ENCODE assay signal across 8 mouse cellular contexts in genomic region chr6:49007981-49008380, GRCm38 (mm10). TPM values are rescaled to one million over a fixed set of nuclear protein-coding genes. Genes with fewer than 3 reads are reported as not detected.
DNase-seq lines count a peak whose midpoint lies in the region; ATAC-seq and TF ChIP-seq lines count a peak whose summit lies in the region.

No protein-coding gene starts in this region.

- peak; percentile 97 for ATAC-seq in granulocyte monocyte progenitor cell, adult 5-6 weeks (replicated peaks; ENCODE audit: poor library complexity, severe bottlenecking)
- ATAC-seq in limb, embryonic 14.5 days (ENCODE audit: low FRiP score, low read depth) = peak; percentile 34; the same call in 1 of the 2 replicates
- ATAC-seq in midbrain, embryonic 16.5 days = peak; percentile 51; the same call in 1 of the 2 replicates

- H3K4me3 ChIP-seq in kidney, adult 2 months (ENCODE audit: insufficient read depth, low read depth, low read length) = no peak overlapping the region
- peak overlapping the region; percentile 23 for H3K4me3 ChIP-seq in limb, embryonic 14.5 days (replicated peaks; ENCODE audit: low read length)
- peak overlapping the region; percentile 31 for H3K4me3 ChIP-seq in midbrain, embryonic 16.5 days (ENCODE audit: low read depth, low read length)

- H3K9ac ChIP-seq in limb, embryonic 14.5 days (ENCODE audit: low read depth, low read length, severe bottlenecking) = peak overlapping the region; percentile 2; the same call in 1 of the 2 replicates
- H3K9ac ChIP-seq in midbrain, embryonic 16.5 days (ENCODE audit: low read depth, low read length) = no peak overlapping the region

- peaks cover 3% of the 10 kb centered on the region; the same call in 1 of the 2 replicates for H3K4me1 ChIP-seq in kidney, adult 2 months (ENCODE audit: control insufficient read depth, insufficient read depth, low read length)
- peaks cover 8% of the 10 kb centered on the region for H3K4me1 ChIP-seq in limb, embryonic 14.5 days (ENCODE audit: control insufficient read depth, insufficient read depth, low read length)
- H3K4me1 ChIP-seq in midbrain, embryonic 16.5 days (ENCODE audit: control insufficient read depth, insufficient read depth, low read length) = peaks cover 7% of the 10 kb centered on the region; the same call in 1 of the 2 replicates

- H3K36me3 ChIP-seq in kidney, adult 2 months (ENCODE audit: control insufficient read depth, insufficient read depth, low read length) = no peaks in the 10 kb centered on the region
- H3K36me3 ChIP-seq in limb, embryonic 14.5 days (ENCODE audit: control insufficient read depth, insufficient read depth, low read length) = no peaks in the 10 kb centered on the region
- no peaks in the 10 kb centered on the region for H3K36me3 ChIP-seq in midbrain, embryonic 16.5 days (ENCODE audit: control insufficient read depth, insufficient read depth, low read length)

- TF ChIP-seq POLR2A in kidney, adult 2 months (IDR thresholded peaks at IDR 0.05; ENCODE audit: low read depth, low read length) = no peak
- TF ChIP-seq POLR2A in limb, embryonic 14.5 days (IDR thresholded peaks at IDR 0.05; ENCODE audit: borderline replicate concordance, extremely low read depth, insufficient read depth, insufficient read length) = no peak

- H3K4me2 ChIP-seq in limb, embryonic 14.5 days (replicated peaks; ENCODE audit: low read depth, low read length, severe bottlenecking) = peak overlapping the region; percentile 49
- peak overlapping the region; percentile 57 for H3K4me2 ChIP-seq in midbrain, embryonic 16.5 days (ENCODE audit: low read length)

- TF ChIP-seq CTCF in kidney, adult 2 months (conservative IDR thresholded peaks at IDR 0.05; ENCODE audit: insufficient read depth, insufficient read length, low read depth, low read length) = peak; percentile 90

- no peaks in the 10 kb centered on the region for H3K9me3 ChIP-seq in limb, embryonic 14.5 days (ENCODE audit: control insufficient read depth, low read length)
- no peaks in the 10 kb centered on the region for H3K9me3 ChIP-seq in midbrain, embryonic 16.5 days (replicated peaks; ENCODE audit: control insufficient read depth, low read length, poor library complexity, severe bottlenecking)

- no peak overlapping the region for H3K27ac ChIP-seq in kidney, adult 2 months (ENCODE audit: insufficient read depth, low read depth, low read length)
- H3K27ac ChIP-seq in limb, embryonic 14.5 days (replicated peaks; ENCODE audit: low read depth, low read length) = no peak overlapping the region
- H3K27ac ChIP-seq in midbrain, embryonic 16.5 days (ENCODE audit: low read length) = no peak overlapping the region

- DNase-seq in 3134 (ENCODE audit: extremely low read depth, insufficient read length, low spot score) = peak; percentile 18
- DNase-seq in adrenal gland, adult 2 months = peak; percentile 59
- peak; percentile 84 for DNase-seq in embryo, embryonic 11 days
- peak; percentile 75 for DNase-seq in kidney, adult 2 months
- peak; percentile 63 for DNase-seq in limb, embryonic 14.5 days (ENCODE audit: low spot score)
- DNase-seq in spleen, postnatal 10 days (ENCODE audit: low spot score in 2 of 2) = peak; percentile 24 to 68

- no peaks in the 10 kb centered on the region for H3K27me3 ChIP-seq in kidney, adult 2 months (replicated peaks; ENCODE audit: control insufficient read depth, insufficient read depth, low read length)
- H3K27me3 ChIP-seq in limb, embryonic 14.5 days (ENCODE audit: control insufficient read depth, insufficient read depth, low read length) = no peaks in the 10 kb centered on the region
- H3K27me3 ChIP-seq in midbrain, embryonic 16.5 days (ENCODE audit: control insufficient read depth, insufficient read depth, low read depth, low read length) = no peaks in the 10 kb centered on the region

- WGBS in kidney, adult 2 months = 2% methylated on average over 9 of the region's 9 CpGs
- 2% methylated on average over 9 of the region's 9 CpGs for WGBS in limb, embryonic 14.5 days
- under 1% methylated on average over 9 of the region's 9 CpGs for WGBS in midbrain, embryonic 16.5 days

RNA-seq across cellular contexts. Expression of gene Svs1, which starts 21.3 kb away (rescaled TPM):
- total RNA-seq in adrenal gland, adult 2 months (2021) = not detected
- not detected in 2 replicates for polyA plus RNA-seq in adrenal gland, adult 2 months (2012; rRNA removed)
- not detected in 2 replicates for total RNA-seq in granulocyte monocyte progenitor cell, adult 5-6 weeks (2014; fragmentation: Nextera tagmentation)
- not detected in 2 replicates for total RNA-seq in granulocyte monocyte progenitor cell, adult 5-6 weeks (2017)
- 0.05 TPM in 1 of 2 replicates, not detected in the other for polyA plus RNA-seq in kidney, adult 2 months (2012; rRNA removed)
- not detected in 2 replicates for polyA plus RNA-seq in limb, embryonic 14.5 days (2012; rRNA removed)
- not detected in 2 replicates for polyA plus RNA-seq in limb, embryonic 14.5 days (2014; fragmentation: Nextera tagmentation; extraction: Ambion mirVana)
- not detected in 2 replicates for polyA plus RNA-seq in midbrain, embryonic 16.5 days (2015; fragmentation: Nextera tagmentation; extraction: Ambion mirVana)

RNA-seq across cellular contexts. Expression of gene Gpnmb, which starts 28.4 kb away (rescaled TPM):
- under 1 TPM; 0.79 to 0.86 TPM for total RNA-seq in adrenal gland, adult 2 months (2021)
- polyA plus RNA-seq in adrenal gland, adult 2 months (2012; rRNA removed) = 0.65 and 1.3 TPM in 2 replicates
- 2.5 TPM in 1 of 2 replicates, not detected in the other for total RNA-seq in granulocyte monocyte progenitor cell, adult 5-6 weeks (2014; fragmentation: Nextera tagmentation)
- total RNA-seq in granulocyte monocyte progenitor cell, adult 5-6 weeks (2017) = 0.26 TPM in 1 of 2 replicates, not detected in the other
- polyA plus RNA-seq in kidney, adult 2 months (2012; rRNA removed) = 1.2 and 1.7 TPM in 2 replicates
- 2.7 and 5.0 TPM in 2 replicates for polyA plus RNA-seq in limb, embryonic 14.5 days (2012; rRNA removed)
- 1.3 and 1.9 TPM in 2 replicates for polyA plus RNA-seq in limb, embryonic 14.5 days (2014; fragmentation: Nextera tagmentation; extraction: Ambion mirVana)
- 0.63 and 0.70 TPM in 2 replicates for polyA plus RNA-seq in midbrain, embryonic 16.5 days (2015; fragmentation: Nextera tagmentation; extraction: Ambion mirVana)

RNA-seq across cellular contexts. Expression of gene Doxl2, which starts 33.2 kb away (rescaled TPM):
- total RNA-seq in adrenal gland, adult 2 months (2021) = not detected
- polyA plus RNA-seq in adrenal gland, adult 2 months (2012; rRNA removed) = not detected in 2 replicates
- not detected in 2 replicates for total RNA-seq in granulocyte monocyte progenitor cell, adult 5-6 weeks (2014; fragmentation: Nextera tagmentation)
- not detected in 2 replicates for total RNA-seq in granulocyte monocyte progenitor cell, adult 5-6 weeks (2017)
- polyA plus RNA-seq in kidney, adult 2 months (2012; rRNA removed) = not detected in 2 replicates
- polyA plus RNA-seq in limb, embryonic 14.5 days (2012; rRNA removed) = not detected in 2 replicates
- not detected in 2 replicates for polyA plus RNA-seq in limb, embryonic 14.5 days (2014; fragmentation: Nextera tagmentation; extraction: Ambion mirVana)
- polyA plus RNA-seq in midbrain, embryonic 16.5 days (2015; fragmentation: Nextera tagmentation; extraction: Ambion mirVana) = not detected in 2 replicates

Comparison
In these comparisons a context has a peak if more than half of its experiments do, and no peak if none do; other contexts are left out.
1. DNase-seq: peak in every context shown above with its lines; median percentile 84 in embryo, embryonic 11 days; 75 in kidney, adult 2 months; 63 in limb, embryonic 14.5 days; 59 in adrenal gland, adult 2 months; 46 in spleen, postnatal 10 days; 18 in 3134.
2. ATAC-seq: peak in every context shown above with its lines; median percentile 97 in granulocyte monocyte progenitor cell, adult 5-6 weeks; 51 in midbrain, embryonic 16.5 days; 34 in limb, embryonic 14.5 days.